Comparison of ENCODE assay signal across 8 mouse cellular contexts in genomic region chr6:117920659-117921640, GRCm38 (mm10). TPM values are rescaled to one million over a fixed set of nuclear protein-coding genes. Genes with fewer than 3 reads are reported as not detected.
DNase-seq lines count a peak whose midpoint lies in the region; ATAC-seq and TF ChIP-seq lines count a peak whose summit lies in the region.

No protein-coding gene starts in this region.

- H3K4me2 ChIP-seq in liver, embryonic 14.5 days (ENCODE audit: low read depth), result peak overlapping the region; percentile 88
- H3K4me2 ChIP-seq in stomach, postnatal 0 days (replicated peaks; ENCODE audit: low read depth), result no peak overlapping the region

- H3K4me3 ChIP-seq in heart, embryonic 10.5 days, result no peak overlapping the region
- H3K4me3 ChIP-seq in liver, embryonic 14.5 days (ENCODE audit: insufficient read depth in 1 of 2, low read depth in 2 of 2, low read length in 2 of 2), result peak overlapping the region in 1 of 2 experiments; percentile 93; a peak in 1 of 4 replicates
- H3K4me3 ChIP-seq in stomach, postnatal 0 days (ENCODE audit: low read depth, low read length), result no peak overlapping the region
- H3K4me3 ChIP-seq in midbrain, embryonic 10.5 days, result no peak overlapping the region

- 68% methylated on average over 3 of the region's 3 CpGs for WGBS in heart, embryonic 10.5 days
- WGBS in liver, embryonic 14.5 days (ENCODE audit: insufficient replicate concordance), result 43% methylated on average over 3 of the region's 3 CpGs
- WGBS in stomach, postnatal 0 days, result 43% methylated on average over 3 of the region's 3 CpGs
- 75% methylated on average over 3 of the region's 3 CpGs for WGBS in midbrain, embryonic 10.5 days

- H3K9ac ChIP-seq in liver, embryonic 14.5 days (replicated peaks), result peak overlapping the region; percentile 51
- H3K9ac ChIP-seq in stomach, postnatal 0 days (ENCODE audit: low read length), result no peak overlapping the region

- H3K4me1 ChIP-seq in heart, embryonic 10.5 days, result peaks cover 19% of the 10 kb centered on the region
- H3K4me1 ChIP-seq in liver, embryonic 14.5 days (replicated peaks; ENCODE audit: control insufficient read depth in 2 of 2, insufficient read depth in 2 of 2, low read length in 1 of 2), result peaks cover 17 to 25% of the 10 kb centered on the region in 2 experiments
- no peaks in the 10 kb centered on the region for H3K4me1 ChIP-seq in stomach, postnatal 0 days (replicated peaks; ENCODE audit: control insufficient read depth, insufficient read depth)
- H3K4me1 ChIP-seq in midbrain, embryonic 10.5 days, result peaks cover 37% of the 10 kb centered on the region

- H3K27ac ChIP-seq in heart, embryonic 10.5 days, result no peak overlapping the region
- H3K27ac ChIP-seq in liver, embryonic 14.5 days, result peak overlapping the region; percentile 60
- no peak overlapping the region for H3K27ac ChIP-seq in stomach, postnatal 0 days (replicated peaks)
- H3K27ac ChIP-seq in midbrain, embryonic 10.5 days (replicated peaks), result no peak overlapping the region

- peaks cover 38% of the 10 kb centered on the region for H3K36me3 ChIP-seq in heart, embryonic 10.5 days
- H3K36me3 ChIP-seq in liver, embryonic 14.5 days (replicated peaks; ENCODE audit: control insufficient read depth, insufficient read depth, low read depth), result peaks cover 60% of the 10 kb centered on the region
- 0 out of 2 replicates have a peak, but pooled peaks cover 4% of the 10 kb centered on the region for H3K36me3 ChIP-seq in stomach, postnatal 0 days (ENCODE audit: control insufficient read depth, insufficient read depth, low read length)
- peaks cover 58% of the 10 kb centered on the region for H3K36me3 ChIP-seq in midbrain, embryonic 10.5 days

- no peak for ATAC-seq in liver, embryonic 14.5 days (ENCODE audit: insufficient read depth)
- no peak for ATAC-seq in stomach, postnatal 0 days (ENCODE audit: low FRiP score, low TSS enrichment)

- DNase-seq in cerebellum, adult 18-20 months, result peak; percentile 41 to 48
- no peak for DNase-seq in cerebellum, adult 11-12 months
- peak; percentile 47 for DNase-seq in thymus, postnatal 14 days
- DNase-seq in thymus, adult 18-20 months, result no peak
- peak; percentile 84 for DNase-seq in heart, embryonic 10.5 days (ENCODE audit: low spot score)
- peak in 2 of 3 experiments; percentile 61 to 74 for DNase-seq in liver, embryonic 14.5 days (ENCODE audit: low read depth in 3 of 3, low spot score in 3 of 3)
- peak; percentile 52 for DNase-seq in stomach, postnatal 0 days (ENCODE audit: low spot score)
- DNase-seq in midbrain, embryonic 10.5 days (ENCODE audit: low spot score), result no peak

- no peaks in the 10 kb centered on the region for H3K9me3 ChIP-seq in heart, embryonic 10.5 days
- H3K9me3 ChIP-seq in liver, embryonic 14.5 days (ENCODE audit: control insufficient read depth, low read length), result no peaks in the 10 kb centered on the region
- H3K9me3 ChIP-seq in stomach, postnatal 0 days (ENCODE audit: control insufficient read depth, low read length), result no peaks in the 10 kb centered on the region
- H3K9me3 ChIP-seq in midbrain, embryonic 10.5 days (replicated peaks), result no peaks in the 10 kb centered on the region

- no peaks in the 10 kb centered on the region for H3K27me3 ChIP-seq in heart, embryonic 10.5 days (ENCODE audit: insufficient read depth, poor library complexity, severe bottlenecking)
- no peaks in the 10 kb centered on the region for H3K27me3 ChIP-seq in liver, embryonic 14.5 days (ENCODE audit: control insufficient read depth, insufficient read depth, low read length)
- H3K27me3 ChIP-seq in stomach, postnatal 0 days (ENCODE audit: control insufficient read depth, insufficient read depth, low read length), result no peaks in the 10 kb centered on the region
- no peaks in the 10 kb centered on the region for H3K27me3 ChIP-seq in midbrain, embryonic 10.5 days (ENCODE audit: low read depth, poor library complexity, severe bottlenecking)

- no peak for TF ChIP-seq EP300 in liver, embryonic 14.5 days (IDR thresholded peaks at IDR 0.05; ENCODE audit: low read depth)
- TF ChIP-seq EP300 in stomach, postnatal 0 days (optimal IDR thresholded peaks at IDR 0.05), result no peak

- TF ChIP-seq CTCF in liver, embryonic 14.5 days (IDR thresholded peaks at IDR 0.05; ENCODE audit: low read depth), result peak; percentile 88
- peak; percentile 91 for TF ChIP-seq CTCF in stomach, postnatal 0 days (IDR thresholded peaks at IDR 0.05; ENCODE audit: low read depth)

RNA-seq across cellular contexts. Expression of gene Fxyd4, which starts 16.5 kb away (rescaled TPM):
- 2.2 and 4.1 TPM in 2 replicates for polyA plus RNA-seq in heart, embryonic 10.5 days (2016; fragmentation: Nextera tagmentation; extraction: Ambion mirVana)
- polyA plus RNA-seq in liver, embryonic 14.5 days (2012; rRNA removed), result not detected in 2 replicates
- not detected in 2 replicates for polyA plus RNA-seq in liver, embryonic 14.5 days (2014; fragmentation: Nextera tagmentation; extraction: Ambion mirVana)
- 4.2 and 5.8 TPM in 2 replicates for polyA plus RNA-seq in stomach, postnatal 0 days (2015; fragmentation: Nextera tagmentation; extraction: Ambion mirVana)
- 2.8 and 3.0 TPM in 2 replicates for polyA plus RNA-seq in midbrain, embryonic 10.5 days (2016; fragmentation: Nextera tagmentation; extraction: Ambion mirVana)

RNA-seq across cellular contexts. Expression of gene Hnrnpf, which starts 20.8 kb away (rescaled TPM):
- polyA plus RNA-seq in heart, embryonic 10.5 days (2016; fragmentation: Nextera tagmentation; extraction: Ambion mirVana), result 660 and 767 TPM in 2 replicates
- polyA plus RNA-seq in liver, embryonic 14.5 days (2012; rRNA removed), result 222 and 368 TPM in 2 replicates
- polyA plus RNA-seq in liver, embryonic 14.5 days (2014; fragmentation: Nextera tagmentation; extraction: Ambion mirVana), result 457 and 507 TPM in 2 replicates
- polyA plus RNA-seq in stomach, postnatal 0 days (2015; fragmentation: Nextera tagmentation; extraction: Ambion mirVana), result 388 and 401 TPM in 2 replicates
- 762 and 839 TPM in 2 replicates for polyA plus RNA-seq in midbrain, embryonic 10.5 days (2016; fragmentation: Nextera tagmentation; extraction: Ambion mirVana)

RNA-seq across cellular contexts. Expression of gene Zfp239, which starts 59.0 kb away (rescaled TPM):
- polyA plus RNA-seq in heart, embryonic 10.5 days (2016; fragmentation: Nextera tagmentation; extraction: Ambion mirVana), result 4.2 and 6.3 TPM in 2 replicates
- 1.2 and 2.0 TPM in 2 replicates for polyA plus RNA-seq in liver, embryonic 14.5 days (2012; rRNA removed)
- polyA plus RNA-seq in liver, embryonic 14.5 days (2014; fragmentation: Nextera tagmentation; extraction: Ambion mirVana), result 2.9 and 3.5 TPM in 2 replicates
- 1.7 and 2.0 TPM in 2 replicates for polyA plus RNA-seq in stomach, postnatal 0 days (2015; fragmentation: Nextera tagmentation; extraction: Ambion mirVana)
- 12.5 and 12.8 TPM in 2 replicates for polyA plus RNA-seq in midbrain, embryonic 10.5 days (2016; fragmentation: Nextera tagmentation; extraction: Ambion mirVana)

Comparison
In these comparisons a context has a peak if more than half of its experiments do, and no peak if none do; other contexts are left out.
1. DNase-seq: peak in cerebellum, adult 18-20 months (2 of 2), thymus, postnatal 14 days (single experiment), heart, embryonic 10.5 days (single experiment), liver, embryonic 14.5 days (2 of 3) and stomach, postnatal 0 days (single experiment); none in cerebellum, adult 11-12 months (single experiment), thymus, adult 18-20 months (0 of 2) and midbrain, embryonic 10.5 days (single experiment).